12 mouse cellular contexts compared by ENCODE assay signal in genomic region chr13:60660056-60660455, GRCm38 (mm10). TPM values are rescaled to one million over a fixed set of nuclear protein-coding genes. Genes with fewer than 3 reads are reported as not detected.
DNase-seq lines count a peak whose midpoint lies in the region; ATAC-seq and TF ChIP-seq lines count a peak whose summit lies in the region.
"Had no signal": no experiment of that assay in that cellular context is flagged by ENCODE, and none has a peak within 500 bp of the region (broad histone marks: within the 10 kb centered on the region; RNA-seq: fewer than 3 reads in every experiment).

No protein-coding gene starts in this region.

- no peaks in the 10 kb centered on the region for H3K36me3 ChIP-seq in forebrain, embryonic 16.5 days (ENCODE audit: control insufficient read depth, insufficient read depth)
- H3K36me3 ChIP-seq in forebrain, embryonic 13.5 days (ENCODE audit: poor library complexity, severe bottlenecking), result peaks cover 4% of the 10 kb centered on the region
- no peaks in the 10 kb centered on the region for H3K36me3 ChIP-seq in kidney, postnatal 0 days (ENCODE audit: insufficient read depth, low read length)
- peaks cover 4% of the 10 kb centered on the region; the same call in 1 of the 2 replicates for H3K36me3 ChIP-seq in embryonic facial prominence, embryonic 10.5 days (replicated peaks)
- H3K36me3 ChIP-seq: stomach, embryonic 15.5 days had no signal

- intact Hi-C loops in gastrocnemius, postnatal 14 days (cut with DNase I; ENCODE audit: low total_unique reads), result no loop called here

- no peaks in the 10 kb centered on the region for H3K9me3 ChIP-seq in forebrain, embryonic 16.5 days (ENCODE audit: control insufficient read depth, low read length)
- H3K9me3 ChIP-seq in forebrain, embryonic 13.5 days (replicated peaks), result no peaks in the 10 kb centered on the region
- no peaks in the 10 kb centered on the region for H3K9me3 ChIP-seq in kidney, postnatal 0 days (replicated peaks; ENCODE audit: low read length)
- no peaks in the 10 kb centered on the region for H3K9me3 ChIP-seq in embryonic facial prominence, embryonic 10.5 days
- H3K9me3 ChIP-seq: stomach, embryonic 15.5 days had no signal

- no peak overlapping the region for H3K27ac ChIP-seq in forebrain, embryonic 16.5 days (ENCODE audit: low read length)
- no peak overlapping the region for H3K27ac ChIP-seq in forebrain, embryonic 13.5 days
- peak overlapping the region; percentile 54; the same call in 1 of the 2 replicates for H3K27ac ChIP-seq in kidney, postnatal 0 days
- H3K27ac ChIP-seq in embryonic facial prominence, embryonic 10.5 days (replicated peaks), result 0 out of 2 replicates have a peak overlapping the region, but pooled peaks have one; percentile 7
- H3K27ac ChIP-seq: liver, embryonic 14.5 days; stomach, embryonic 15.5 days had no signal

- no peaks in the 10 kb centered on the region for H3K27me3 ChIP-seq in forebrain, embryonic 16.5 days (replicated peaks; ENCODE audit: control insufficient read depth, insufficient read depth, low read length)
- H3K27me3 ChIP-seq in forebrain, embryonic 13.5 days, result no peaks in the 10 kb centered on the region
- no peaks in the 10 kb centered on the region for H3K27me3 ChIP-seq in kidney, postnatal 0 days (ENCODE audit: insufficient read depth, low read length)
- H3K27me3 ChIP-seq in embryonic facial prominence, embryonic 10.5 days (replicated peaks; ENCODE audit: low read depth, poor library complexity, severe bottlenecking), result no peaks in the 10 kb centered on the region
- H3K27me3 ChIP-seq: stomach, embryonic 15.5 days had no signal

- no peak overlapping the region for H3K4me2 ChIP-seq in forebrain, embryonic 16.5 days (ENCODE audit: low read length)
- no peak overlapping the region for H3K4me2 ChIP-seq in forebrain, embryonic 13.5 days
- no peak overlapping the region for H3K4me2 ChIP-seq in kidney, postnatal 0 days (ENCODE audit: low read length)
- H3K4me2 ChIP-seq: stomach, embryonic 15.5 days had no signal

- H3K4me3 ChIP-seq in forebrain, embryonic 16.5 days (replicated peaks; ENCODE audit: low read length), result no peak overlapping the region
- no peak overlapping the region for H3K4me3 ChIP-seq in forebrain, embryonic 13.5 days
- no peak overlapping the region for H3K4me3 ChIP-seq in kidney, postnatal 0 days (replicated peaks; ENCODE audit: low read depth, low read length)
- no peak overlapping the region for H3K4me3 ChIP-seq in embryonic facial prominence, embryonic 10.5 days
- H3K4me3 ChIP-seq: stomach, embryonic 15.5 days had no signal

- H3K4me1 ChIP-seq in forebrain, embryonic 16.5 days (replicated peaks; ENCODE audit: control insufficient read depth, insufficient read depth, low read length), result peaks cover 8% of the 10 kb centered on the region; the same call in 1 of the 2 replicates
- peaks cover 17% of the 10 kb centered on the region for H3K4me1 ChIP-seq in forebrain, embryonic 13.5 days
- peaks cover 19% of the 10 kb centered on the region for H3K4me1 ChIP-seq in kidney, postnatal 0 days (replicated peaks; ENCODE audit: insufficient read depth, low read length)
- H3K4me1 ChIP-seq in embryonic facial prominence, embryonic 10.5 days, result peaks cover 38% of the 10 kb centered on the region

- WGBS in forebrain, embryonic 16.5 days, result 48% methylated on average over 2 of the region's 2 CpGs
- WGBS in forebrain, embryonic 13.5 days, result 83% methylated on average over 2 of the region's 2 CpGs
- WGBS in kidney, postnatal 0 days, result 68% methylated on average over 2 of the region's 2 CpGs
- WGBS in embryonic facial prominence, embryonic 10.5 days, result 66% methylated on average over 2 of the region's 2 CpGs

- peak; percentile 48 for ATAC-seq in forebrain, embryonic 16.5 days
- ATAC-seq in forebrain, embryonic 13.5 days, result no peak
- no peak for ATAC-seq in kidney, postnatal 0 days (replicated peaks; ENCODE audit: low FRiP score, low read depth)
- ATAC-seq in erythroblast, adult 5-6 weeks (replicated peaks; ENCODE audit: low FRiP score, poor library complexity, severe bottlenecking), result no peak
- ATAC-seq: forebrain, postnatal 0 days had no signal

- H3K9ac ChIP-seq in forebrain, embryonic 16.5 days (replicated peaks; ENCODE audit: low read depth, low read length), result no peak overlapping the region
- no peak overlapping the region for H3K9ac ChIP-seq in forebrain, embryonic 13.5 days
- H3K9ac ChIP-seq in kidney, postnatal 0 days (ENCODE audit: low read depth, low read length), result no peak overlapping the region
- H3K9ac ChIP-seq: forebrain, postnatal 0 days; liver, embryonic 14.5 days; stomach, embryonic 15.5 days had no signal

- no peak for TF ChIP-seq CTCF in kidney, postnatal 0 days (IDR thresholded peaks at IDR 0.05; ENCODE audit: low read depth)

- DNase-seq in kidney, postnatal 0 days (ENCODE audit: low spot score), result no peak
- no peak for DNase-seq in kidney, adult 11 months
- peak; percentile 28 for DNase-seq in Muller cell, postnatal 12 days (ENCODE audit: inconsistent ontology term)
- no peak for DNase-seq in embryonic facial prominence, embryonic 10.5 days (ENCODE audit: low spot score)
- no peak for DNase-seq in gastrocnemius, postnatal 14 days
- DNase-seq: forebrain, postnatal 0 days had no signal

RNA-seq across cellular contexts. Expression of gene Dapk1, which starts 58.3 kb away (rescaled TPM):
- polyA plus RNA-seq in forebrain, embryonic 16.5 days (2015; fragmentation: Nextera tagmentation; extraction: Ambion mirVana), result 59.8 and 61.4 TPM in 2 replicates
- polyA plus RNA-seq in forebrain, embryonic 13.5 days (2015; fragmentation: Nextera tagmentation; extraction: Ambion mirVana), result 37.0 and 38.6 TPM in 2 replicates
- polyA plus RNA-seq in kidney, postnatal 0 days (2015; fragmentation: Nextera tagmentation; extraction: Ambion mirVana), result 21.4 and 22.1 TPM in 2 replicates
- 20.0 and 20.9 TPM in 2 replicates for polyA plus RNA-seq in embryonic facial prominence, embryonic 10.5 days (2016; fragmentation: Nextera tagmentation; extraction: Ambion mirVana)
- 2.3 TPM in 2 replicates for total RNA-seq in erythroblast, adult 5-6 weeks (2015; ENCODE audit: low replicate concordance)
- 1.4 and 2.0 TPM in 2 replicates for total RNA-seq in erythroblast, adult 5-6 weeks (2017; ENCODE audit: low replicate concordance)
- total RNA-seq in gastrocnemius, postnatal 14 days (2021), result 10 to 100 TPM; 12.4 to 13.8 TPM
- polyA plus RNA-seq: C2C12 had no signal

Comparison
In these comparisons a context has a peak if more than half of its experiments do, and no peak if none do; other contexts are left out.
1. H3K27ac ChIP-seq: peak in kidney, postnatal 0 days (single experiment) and embryonic facial prominence, embryonic 10.5 days (single experiment); none in forebrain, embryonic 16.5 days (single experiment) and forebrain, embryonic 13.5 days (single experiment).